Mouse (Mus musculus) hindbrain, embryonic 12.5 days (tissue): ENCODE measurements around the gene Gpr85. TPM values are rescaled to one million over a fixed set of nuclear protein-coding genes. Genes with fewer than 3 reads are reported as not detected.

Experiments
- ATAC-seq: fragments of 200-750 bp; cut with Nextera tagmentation; 2 replicates; pipeline ENCODE4 v1.8.0; 2017; ENCODE audit warnings: moderate TSS enrichment; ENCODE audit not compliant: low FRiP score
- H3K27ac ChIP-seq: fragments of 300-500 bp; sonication (generic); 2 replicates; pipeline ENCODE4 v1.5.1; 2016; ENCODE audit warnings: mild to moderate bottlenecking
- H3K27me3 ChIP-seq: fragments of 300-500 bp; sonication (generic); 2 replicates; pipeline ENCODE4 v1.6.1; 2016; ENCODE audit warnings: mild to moderate bottlenecking
- H3K36me3 ChIP-seq: fragments of 300-500 bp; sonication (generic); 2 replicates; pipeline ENCODE4 v1.6.1; 2016; ENCODE audit warnings: mild to moderate bottlenecking
- H3K4me1 ChIP-seq: fragments of 300-500 bp; sonication (generic); 2 replicates; pipeline ENCODE4 v1.6.1; 2016
- H3K4me2 ChIP-seq: fragments of 300-500 bp; sonication (generic); replicated peaks from 2 replicates; pipeline ENCODE4 v1.6.1; 2016; ENCODE audit warnings: mild to moderate bottlenecking
- H3K4me3 ChIP-seq: fragments of 300-500 bp; sonication (generic); 2 replicates; pipeline ENCODE4 v1.5.1; 2016; ENCODE audit warnings: mild to moderate bottlenecking
- H3K9ac ChIP-seq: fragments of 300-500 bp; sonication (generic); 2 replicates; pipeline ENCODE4 v1.6.1; 2016; ENCODE audit warnings: mild to moderate bottlenecking, moderate library complexity
- H3K9me3 ChIP-seq: fragments of 300-500 bp; sonication (generic); replicated peaks from 2 replicates; pipeline ENCODE4 v1.6.1; 2016; ENCODE audit warnings: mild to moderate bottlenecking
- WGBS: fragments of 180-500 bp; shearing (Covaris S2); methylation state at CpG from one replicate; pipeline ENCODE4 v1.1.7; 2016; 5-methylcytosine and 5-hydroxymethylcytosine counted together
- polyA plus RNA-seq: library from polyadenylated mRNA; unstranded; fragments of >200 nt; fragmentation: Nextera tagmentation; extraction: Ambion mirVana; gene quantifications from 2 replicates; pipeline ENCODE4 v1.2.1, GENCODE M21; 2016

Gpr85 gene
- polyA plus RNA-seq: 36.2 and 42.5 TPM in 2 replicates

GRCm38 (mm10) chr6:13839345-13840054, at the start of gene Gpr85:
Gene Gpr85 (minus strand): TSS chr6:13839942.
- Histone ChIP-seq H3K4me2 (peak within 1 kb of the TSS; percentile 69), H3K36me3 (no peaks in the 10 kb centered on the region), H3K27me3 (no peaks in the 10 kb centered on the region), H3K27ac (peak within 1 kb of the TSS; percentile 96), H3K4me1 (peaks cover 10% of the 10 kb centered on the region), H3K4me3 (peak within 1 kb of the TSS; percentile 60), H3K9me3 (no peaks in the 10 kb centered on the region), H3K9ac (peak within 1 kb of the TSS; percentile 80)
- peak; percentile 5; the same call in 1 of the 2 replicates for ATAC-seq
- 40% methylated on average over 18 of the region's 18 CpGs for WGBS

GRCm38 (mm10) chr6:13884877-13885592, 45.3 kb upstream of the Gpr85 start:
- no peaks in the 10 kb centered on the region for H3K4me1 ChIP-seq
- H3K27ac ChIP-seq: no peak overlapping the region
- no peaks in the 10 kb centered on the region for H3K36me3 ChIP-seq
- no peak for ATAC-seq
- H3K4me3 ChIP-seq: no peak overlapping the region
- no peak overlapping the region for H3K9ac ChIP-seq
- 84% methylated on average over 3 of the region's 3 CpGs for WGBS
- H3K9me3 ChIP-seq: no peaks in the 10 kb centered on the region
- H3K4me2 ChIP-seq: no peak overlapping the region
- H3K27me3 ChIP-seq: no peaks in the 10 kb centered on the region

- ATAC-seq: no peak
- Histone ChIP-seq H3K36me3 (no peaks in the 10 kb centered on the region), H3K4me2 (no peak overlapping the region), H3K9ac (no peak overlapping the region), H3K9me3 (no peaks in the 10 kb centered on the region), H3K27me3 (no peaks in the 10 kb centered on the region), H3K4me1 (no peaks in the 10 kb centered on the region), H3K4me3 (no peak overlapping the region), H3K27ac (no peak overlapping the region)
Measured at GRCm38 (mm10) chr6:13882919-13883318, 43.2 kb upstream of the Gpr85 start.

- Histone ChIP-seq H3K27ac (no peak overlapping the region), H3K9ac (no peak overlapping the region), H3K4me2 (no peak overlapping the region), H3K27me3 (no peaks in the 10 kb centered on the region), H3K4me1 (peaks cover 6% of the 10 kb centered on the region; the same call in 1 of the 2 replicates), H3K36me3 (no peaks in the 10 kb centered on the region), H3K4me3 (no peak overlapping the region), H3K9me3 (no peaks in the 10 kb centered on the region)
- 92% methylated on average over 2 of the region's 2 CpGs for WGBS
- ATAC-seq: no peak
Measured at GRCm38 (mm10) chr6:13873959-13874358, 34.2 kb upstream of the Gpr85 start.

- no peak for ATAC-seq
- H3K9me3 ChIP-seq: no peaks in the 10 kb centered on the region
- H3K4me2 ChIP-seq: peak overlapping the region; percentile 52
- WGBS: 83% methylated on average over 7 of the region's 7 CpGs
- no peaks in the 10 kb centered on the region for H3K27me3 ChIP-seq
- H3K4me1 ChIP-seq: peaks cover 6% of the 10 kb centered on the region; the same call in 1 of the 2 replicates
- no peak overlapping the region for H3K27ac ChIP-seq
- H3K4me3 ChIP-seq: no peak overlapping the region
- H3K36me3 ChIP-seq: no peaks in the 10 kb centered on the region
- H3K9ac ChIP-seq: no peak overlapping the region
Measured at GRCm38 (mm10) chr6:13872076-13872475, 32.3 kb upstream of the Gpr85 start.

GRCm38 (mm10) chr6:13871625-13871958, 31.9 kb upstream of the Gpr85 start:
- 3% methylated on average over 7 of the region's 7 CpGs for WGBS

GRCm38 (mm10) chr6:13870919-13871624, 31.3 kb upstream of the Gpr85 start, which contains the start of gene 2610001J05Rik:
Gene 2610001J05Rik (minus strand): TSS chr6:13871518.
- WGBS: 2% methylated on average over 19 of the region's 19 CpGs
- H3K27me3 ChIP-seq: no peaks in the 10 kb centered on the region
- H3K27ac ChIP-seq: peak within 1 kb of the TSS; percentile 52; the same call in 1 of the 2 replicates
- peaks cover 6% of the 10 kb centered on the region; the same call in 1 of the 2 replicates for H3K4me1 ChIP-seq
- H3K4me3 ChIP-seq: peak within 1 kb of the TSS; percentile 52
- peak within 1 kb of the TSS; percentile 60 for H3K9ac ChIP-seq
- peak; percentile 100 for ATAC-seq
- H3K9me3 ChIP-seq: no peaks in the 10 kb centered on the region
- peak within 1 kb of the TSS; percentile 52 for H3K4me2 ChIP-seq
- H3K36me3 ChIP-seq: no peaks in the 10 kb centered on the region

More at GRCm38 (mm10) chr6:13871625-13871958, 31.9 kb upstream of the Gpr85 start:
- no peaks in the 10 kb centered on the region for H3K27me3 ChIP-seq
- H3K9me3 ChIP-seq: no peaks in the 10 kb centered on the region
- peak overlapping the region; percentile 52 for H3K4me3 ChIP-seq
- H3K9ac ChIP-seq: peak overlapping the region; percentile 60
- peak overlapping the region; percentile 52 for H3K4me2 ChIP-seq
- no peak overlapping the region for H3K27ac ChIP-seq
- no peaks in the 10 kb centered on the region for H3K36me3 ChIP-seq
- peaks cover 6% of the 10 kb centered on the region; the same call in 1 of the 2 replicates for H3K4me1 ChIP-seq
- peak; percentile 83 for ATAC-seq

GRCm38 (mm10) chr6:13870289-13870741, 30.6 kb upstream of the Gpr85 start:
- WGBS: 37% methylated on average over 12 of the region's 12 CpGs
- peak overlapping the region; percentile 19 for H3K4me3 ChIP-seq
- no peaks in the 10 kb centered on the region for H3K27me3 ChIP-seq
- H3K4me2 ChIP-seq: peak overlapping the region; percentile 52
- H3K27ac ChIP-seq: no peak overlapping the region
- H3K9ac ChIP-seq: peak overlapping the region; percentile 41; the same call in 1 of the 2 replicates
- peak; percentile 33; the same call in 1 of the 2 replicates for ATAC-seq
- no peaks in the 10 kb centered on the region for H3K9me3 ChIP-seq
- peaks cover 6% of the 10 kb centered on the region; the same call in 1 of the 2 replicates for H3K4me1 ChIP-seq
- no peaks in the 10 kb centered on the region for H3K36me3 ChIP-seq

- no peaks in the 10 kb centered on the region for H3K27me3 ChIP-seq
- no peak overlapping the region for H3K4me3 ChIP-seq
- no peak for ATAC-seq
- no peak overlapping the region for H3K27ac ChIP-seq
- H3K9ac ChIP-seq: no peak overlapping the region
- no peak overlapping the region for H3K4me2 ChIP-seq
- WGBS: 88% methylated on average over 1 of the region's 1 CpGs
- no peaks in the 10 kb centered on the region for H3K4me1 ChIP-seq
- H3K36me3 ChIP-seq: no peaks in the 10 kb centered on the region
- no peaks in the 10 kb centered on the region for H3K9me3 ChIP-seq
Measured at GRCm38 (mm10) chr6:13860596-13860995, 20.9 kb upstream of the Gpr85 start.

- no peaks in the 10 kb centered on the region for H3K9me3 ChIP-seq
- H3K27ac ChIP-seq: no peak overlapping the region
- H3K27me3 ChIP-seq: no peaks in the 10 kb centered on the region
- H3K4me2 ChIP-seq: no peak overlapping the region
- no peak overlapping the region for H3K4me3 ChIP-seq
- no peaks in the 10 kb centered on the region for H3K4me1 ChIP-seq
- no peaks in the 10 kb centered on the region for H3K36me3 ChIP-seq
- no peak for ATAC-seq
- H3K9ac ChIP-seq: no peak overlapping the region
- 89% methylated on average over 6 of the region's 6 CpGs for WGBS
Measured at GRCm38 (mm10) chr6:13859877-13860585, 20.3 kb upstream of the Gpr85 start.

GRCm38 (mm10) chr6:13854230-13854629, 14.5 kb upstream of the Gpr85 start:
- no peaks in the 10 kb centered on the region for H3K36me3 ChIP-seq
- H3K27me3 ChIP-seq: no peaks in the 10 kb centered on the region
- no peak overlapping the region for H3K9ac ChIP-seq
- 15% methylated on average over 11 of the region's 11 CpGs for WGBS
- H3K4me3 ChIP-seq: no peak overlapping the region
- H3K27ac ChIP-seq: no peak overlapping the region
- ATAC-seq: no peak
- H3K9me3 ChIP-seq: no peaks in the 10 kb centered on the region
- H3K4me1 ChIP-seq: no peaks in the 10 kb centered on the region
- H3K4me2 ChIP-seq: 0 out of 2 replicates have a peak overlapping the region, but pooled peaks have one; percentile 15
